Mouse (Mus musculus) heart, adult 2 months (tissue): ENCODE measurements around the gene Nat8l. TPM values are rescaled to one million over a fixed set of nuclear protein-coding genes. Genes with fewer than 3 reads are reported as not detected.

Experiments
- DNase-seq, 2 experiments: peaks; one replicate each; pipeline ENCODE4 v3.0.0; 2021
- H3K27ac ChIP-seq: fragments of 200-600 bp; 2 replicates; pipeline ENCODE4 v1.8.1; 2022
- H3K27me3 ChIP-seq: fragments of 200-500 bp; 2 replicates; pipeline ENCODE4 v1.6.1; 2012; ENCODE audit warnings: mild to moderate bottlenecking, low read length, inconsistent platforms, mixed read lengths; ENCODE audit not compliant: control insufficient read depth, insufficient read depth
- H3K36me3 ChIP-seq: fragments of 200-500 bp; 2 replicates; pipeline ENCODE4 v1.6.1; 2012; ENCODE audit warnings: low read length, inconsistent platforms; ENCODE audit not compliant: control insufficient read depth, insufficient read depth
- H3K4me1 ChIP-seq: fragments of 200-500 bp; 2 replicates; pipeline ENCODE4 v1.6.1; 2011; ENCODE audit warnings: low read length; ENCODE audit not compliant: control insufficient read depth, insufficient read depth
- H3K4me3 ChIP-seq: fragments of 200-600 bp; 2 replicates; pipeline ENCODE4 v1.8.1; 2022
- H3K79me2 ChIP-seq: fragments of 200-500 bp; replicated peaks from 2 replicates; pipeline ENCODE4 v1.6.1; 2012; ENCODE audit warnings: mild to moderate bottlenecking, inconsistent platforms, low read length, moderate library complexity, mixed read lengths; ENCODE audit not compliant: control insufficient read depth, insufficient read depth
- H3K9ac ChIP-seq: fragments of 200-500 bp; 2 replicates; pipeline ENCODE4 v1.6.1; 2012; ENCODE audit warnings: low read depth, mild to moderate bottlenecking, control low read depth, inconsistent platforms, low read length, mixed read lengths
- CTCF ChIP-seq: fragments of 200-600 bp; IDR thresholded peaks from 2 replicates; pipeline ENCODE4 v1.8.1; 2022; ENCODE audit warnings: antibody characterized with exemption, mild to moderate bottlenecking, moderate library complexity
- EP300 ChIP-seq: fragments of 200-500 bp; IDR thresholded peaks from 2 replicates; pipeline ENCODE4 v1.6.1; 2011; ENCODE audit warnings: low read depth, low read length, control low read depth; ENCODE audit not compliant: insufficient read depth
- POLR2A ChIP-seq: fragments of 200-500 bp; IDR thresholded peaks from 2 replicates; pipeline ENCODE4 v1.6.1; 2011; ENCODE audit warnings: mild to moderate bottlenecking, low read depth, low read length, control low read depth; ENCODE audit not compliant: insufficient read depth
- WGBS: fragments of 180-500 bp; shearing (Covaris S2); methylation state at CpG from one replicate; pipeline ENCODE4 v1.1.7; 2018; 5-methylcytosine and 5-hydroxymethylcytosine counted together
- intact Hi-C: fragments of 180-260 bp; cut with DNase I; formaldehyde crosslinking; loops from one replicate; pipeline ENCODE4 v1.15.1; 2025
- polyA plus RNA-seq: library from polyadenylated mRNA; depleted of rRNA; stranded (reverse); fragments of >200 nt; gene quantifications from 2 replicates; pipeline ENCODE4 v1.2.3, GENCODE M21; 2012; rRNA removed
- total RNA-seq, 2 experiments: library from RNA; stranded (reverse); gene quantifications; 2 replicates each; pipeline ENCODE4 v1.2.3; 2021

Nat8l gene
- total and polyA plus RNA-seq, 3 experiments, result 1.1 to 5.7 (median 1.1) TPM

GRCm38 (mm10) chr5:34007392-34007941 lies 11.7 kb downstream of the Nat8l start:
- intact Hi-C loops, result no loop called here
- no peak overlapping the region for H3K27ac ChIP-seq
- no peaks in the 10 kb centered on the region for H3K27me3 ChIP-seq
- no peaks in the 10 kb centered on the region for H3K36me3 ChIP-seq
- no peak overlapping the region for H3K4me3 ChIP-seq
- H3K4me1 ChIP-seq, result no peaks in the 10 kb centered on the region
- WGBS, result 84% methylated on average over 4 of the region's 4 CpGs
- no peak for TF ChIP-seq CTCF
- TF ChIP-seq POLR2A, result no peak
- no peak for TF ChIP-seq EP300
- H3K79me2 ChIP-seq, result no peaks in the 10 kb centered on the region
- no peak for DNase-seq
- H3K9ac ChIP-seq, result no peak overlapping the region

- Histone ChIP-seq H3K36me3 (no peaks in the 10 kb centered on the region), H3K27ac (no peak overlapping the region), H3K9ac (no peak overlapping the region), H3K4me1 (no peaks in the 10 kb centered on the region), H3K4me3 (no peak overlapping the region), H3K79me2 (no peaks in the 10 kb centered on the region), H3K27me3 (no peaks in the 10 kb centered on the region)
- DNase-seq, result no peak
- intact Hi-C loops, result no loop called here
- no peak for TF ChIP-seq EP300
- TF ChIP-seq CTCF, result peak; percentile 45
- no peak for TF ChIP-seq POLR2A
- 56% methylated on average over 1 of the region's 1 CpGs for WGBS
These were observed 18.9 kb downstream of the Nat8l start for GRCm38 (mm10) chr5:34014652-34015051.

DNA sequence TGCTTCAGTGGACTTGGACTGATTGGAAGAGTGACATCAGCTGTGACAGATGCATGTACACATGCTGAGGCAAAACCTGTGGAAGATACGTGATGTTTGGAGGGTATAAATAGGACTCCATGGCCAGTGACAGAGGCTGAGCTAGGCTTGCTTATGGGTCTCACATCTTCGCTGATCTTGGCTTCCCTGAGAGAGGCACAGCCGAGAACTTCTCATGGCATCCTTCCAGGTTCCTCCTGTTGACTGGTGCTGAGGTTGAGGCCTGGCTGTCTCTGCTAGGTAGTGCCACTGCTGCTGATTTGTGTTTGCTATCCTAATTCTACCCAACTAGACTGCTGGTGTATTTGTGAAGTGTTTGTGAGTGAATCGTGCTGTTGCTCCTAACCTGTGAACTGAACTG lies 23.2 kb downstream of the Nat8l start:
- intact Hi-C loops, result no loop called here
- no peaks in the 10 kb centered on the region for H3K4me1 ChIP-seq
- no peak overlapping the region for H3K4me3 ChIP-seq
- no peaks in the 10 kb centered on the region for H3K79me2 ChIP-seq
- no peak for DNase-seq
- no peak overlapping the region for H3K27ac ChIP-seq
- TF ChIP-seq CTCF (no peak), EP300 (no peak), POLR2A (no peak)
- no peaks in the 10 kb centered on the region for H3K27me3 ChIP-seq
- 70% methylated on average over 4 of the region's 4 CpGs for WGBS
- H3K36me3 ChIP-seq, result no peaks in the 10 kb centered on the region
- no peak overlapping the region for H3K9ac ChIP-seq

- no peaks in the 10 kb centered on the region for H3K79me2 ChIP-seq
- H3K4me1 ChIP-seq, result peaks cover 2% of the 10 kb centered on the region; the same call in 1 of the 2 replicates
- no peak overlapping the region for H3K9ac ChIP-seq
- intact Hi-C loops, result no loop called here
- H3K4me3 ChIP-seq, result no peak overlapping the region
- no peak overlapping the region for H3K27ac ChIP-seq
- TF ChIP-seq POLR2A, result no peak
- H3K27me3 ChIP-seq, result no peaks in the 10 kb centered on the region
- no peaks in the 10 kb centered on the region for H3K36me3 ChIP-seq
- WGBS, result 74% methylated on average over 4 of the region's 4 CpGs
- no peak for DNase-seq
These were observed 34.3 kb downstream of the Nat8l start for GRCm38 (mm10) chr5:34030101-34030500.

DNA sequence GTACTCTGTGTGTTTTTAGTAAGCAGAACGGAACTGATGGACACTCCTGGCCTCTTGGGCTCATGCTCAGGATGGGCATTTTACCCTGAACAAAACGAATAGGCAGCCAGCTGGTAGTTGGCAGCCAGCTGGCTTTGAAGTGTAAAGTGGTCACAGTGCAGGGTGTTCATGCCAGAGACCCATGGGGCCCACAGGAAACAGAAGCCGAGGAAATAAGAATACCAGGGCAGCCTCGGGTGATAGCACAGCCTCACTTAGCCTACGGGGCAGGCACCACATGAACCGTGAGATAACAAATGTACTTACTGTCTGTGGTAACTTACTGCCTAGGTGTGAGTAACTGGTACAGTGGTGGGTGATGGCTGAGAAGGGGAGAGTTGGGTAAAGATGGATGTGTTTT lies 35.2 kb downstream of the Nat8l start:
- H3K79me2 ChIP-seq, result no peaks in the 10 kb centered on the region
- H3K9ac ChIP-seq, result no peak overlapping the region
- peaks cover 2% of the 10 kb centered on the region; the same call in 1 of the 2 replicates for H3K4me1 ChIP-seq
- H3K27me3 ChIP-seq, result no peaks in the 10 kb centered on the region
- no peak for TF ChIP-seq POLR2A
- TF ChIP-seq EP300, result no peak
- no peak for TF ChIP-seq CTCF
- 35% methylated on average over 6 of the region's 6 CpGs for WGBS
- no peaks in the 10 kb centered on the region for H3K36me3 ChIP-seq
- DNase-seq, result no peak
- H3K27ac ChIP-seq, result no peak overlapping the region
- H3K4me3 ChIP-seq, result no peak overlapping the region
- intact Hi-C loops, result no loop called here

- H3K4me1 ChIP-seq, result peaks cover 2% of the 10 kb centered on the region; the same call in 1 of the 2 replicates
- H3K79me2 ChIP-seq, result no peaks in the 10 kb centered on the region
- no peak for DNase-seq
- no peaks in the 10 kb centered on the region for H3K27me3 ChIP-seq
- H3K9ac ChIP-seq, result no peak overlapping the region
- H3K36me3 ChIP-seq, result no peaks in the 10 kb centered on the region
- TF ChIP-seq CTCF, result no peak
- no peak for TF ChIP-seq POLR2A
- no peak for TF ChIP-seq EP300
- H3K27ac ChIP-seq, result no peak overlapping the region
- H3K4me3 ChIP-seq, result no peak overlapping the region
- WGBS, result 43% methylated on average over 3 of the region's 3 CpGs
- intact Hi-C loops, result no loop called here
These were observed 36.7 kb downstream of the Nat8l start for GRCm38 (mm10) chr5:34032520-34032919.

Other genes with a start within 250 kb of the Nat8l start
- 100 to 1,000 TPM; 140 to 148 TPM for gene Letm1, start 213.2 kb upstream of the Nat8l start, total RNA-seq
- 60.2 and 82.8 TPM in 2 replicates for gene Letm1, start 213.2 kb upstream of the Nat8l start, polyA plus RNA-seq
- 10 to 100 TPM; 25.8 to 27.6 TPM for gene Nsd2, start 175.3 kb upstream of the Nat8l start, total RNA-seq
- gene Nsd2, start 175.3 kb upstream of the Nat8l start, polyA plus RNA-seq, result 3.0 and 5.7 TPM in 2 replicates
- gene Nelfa, start 59.6 kb upstream of the Nat8l start, total RNA-seq, result 10 to 100 TPM; 10.3 to 10.4 TPM
- 15.8 and 18.4 TPM in 2 replicates for gene Nelfa, start 59.6 kb upstream of the Nat8l start, polyA plus RNA-seq
- 1 to 10 TPM; 2.2 to 2.6 TPM for gene Gm1673, start 12.6 kb upstream of the Nat8l start, total RNA-seq
- 3.7 and 7.6 TPM in 2 replicates for gene Gm1673, start 12.6 kb upstream of the Nat8l start, polyA plus RNA-seq
- 1 to 10 TPM; 7.0 TPM for gene Poln, start 173.5 kb downstream of the Nat8l start, total RNA-seq
- 3.4 and 4.3 TPM in 2 replicates for gene Poln, start 173.5 kb downstream of the Nat8l start, polyA plus RNA-seq
- gene Haus3, start 173.5 kb downstream of the Nat8l start, total RNA-seq, result 1 to 10 TPM; 3.2 to 4.8 TPM
- 0.92 and 1.8 TPM in 2 replicates for gene Haus3, start 173.5 kb downstream of the Nat8l start, polyA plus RNA-seq
- gene Mxd4, start 191.7 kb downstream of the Nat8l start, total RNA-seq, result 10 to 100 TPM; 63.3 to 71.4 TPM
- gene Mxd4, start 191.7 kb downstream of the Nat8l start, polyA plus RNA-seq, result 78.1 and 89.8 TPM in 2 replicates